Mouse (Mus musculus) cortical plate, adult 2 months (tissue): ENCODE results near the gene Lifr. TPM values are rescaled to one million over a fixed set of nuclear protein-coding genes. Genes with fewer than 3 reads are reported as not detected.

Experiments used
- H3K27ac ChIP-seq: fragments of 200-500 bp; 2 replicates; pipeline ENCODE4 v1.5.1; 2012; ENCODE audit warnings: low read length, control low read depth, inconsistent platforms; ENCODE audit not compliant: insufficient read depth
- H3K4me1 ChIP-seq: fragments of 200-500 bp; 2 replicates; pipeline ENCODE4 v1.6.1; 2011; ENCODE audit warnings: low read length; ENCODE audit not compliant: control insufficient read depth, insufficient read depth
- H3K4me3 ChIP-seq: fragments of 200-500 bp; 2 replicates; pipeline ENCODE4 v1.5.1; 2011; ENCODE audit warnings: mild to moderate bottlenecking, low read length, control low read depth; ENCODE audit not compliant: insufficient read depth
- CTCF ChIP-seq: fragments of 200-500 bp; IDR thresholded peaks from 2 replicates; pipeline ENCODE4 v1.5.1; 2011; ENCODE audit warnings: mild to moderate bottlenecking, control low read depth, low read length; ENCODE audit not compliant: insufficient read depth; ENCODE audit errors: extremely low read depth
- POLR2A ChIP-seq: fragments of 200-500 bp; IDR thresholded peaks from 2 replicates; pipeline ENCODE4 v1.6.1; 2011; ENCODE audit warnings: mild to moderate bottlenecking, low read length, control low read depth; ENCODE audit not compliant: insufficient read depth; ENCODE audit errors: extremely low read depth
- polyA plus RNA-seq: library from polyadenylated mRNA; depleted of rRNA; stranded (reverse); fragments of >200 nt; gene quantifications from 2 replicates; pipeline ENCODE4 v1.2.3, GENCODE M21; 2012

Lifr gene
- polyA plus RNA-seq, 1 experiment: 17.0 TPM

- Histone ChIP-seq H3K4me1 (no peaks in the 10 kb centered on the region), H3K4me3 (no peak overlapping the region), H3K27ac (no peak overlapping the region)
- TF ChIP-seq CTCF: no peak
- no peak for TF ChIP-seq POLR2A
These were observed 15.2 kb upstream of the Lifr start for GRCm38 (mm10) chr15:7075185-7075584.

- H3K27ac ChIP-seq: no peak overlapping the region
- H3K4me1 ChIP-seq: no peaks in the 10 kb centered on the region
- H3K4me3 ChIP-seq: no peak overlapping the region
- TF ChIP-seq CTCF (no peak), POLR2A (no peak)
These were observed 12.1 kb upstream of the Lifr start for GRCm38 (mm10) chr15:7078356-7078755.

GRCm38 (mm10) chr15:7079631-7080337, 10.6 kb upstream of the Lifr start:
- Histone ChIP-seq H3K27ac (no peak overlapping the region), H3K4me1 (no peaks in the 10 kb centered on the region), H3K4me3 (no peak overlapping the region)
- TF ChIP-seq CTCF: no peak
- no peak for TF ChIP-seq POLR2A

- Histone ChIP-seq H3K27ac (no peak overlapping the region), H3K4me1 (no peaks in the 10 kb centered on the region), H3K4me3 (no peak overlapping the region)
- TF ChIP-seq CTCF (no peak), POLR2A (no peak)
These were observed 9.3 kb upstream of the Lifr start for GRCm38 (mm10) chr15:7080916-7081626.

- TF ChIP-seq POLR2A (no peak), CTCF (no peak)
- H3K4me1 ChIP-seq: no peaks in the 10 kb centered on the region
These were observed 8.6 kb upstream of the Lifr start for GRCm38 (mm10) chr15:7081795-7082194.

GRCm38 (mm10) chr15:7082901-7083300, 7.5 kb upstream of the Lifr start:
- Histone ChIP-seq H3K4me1 (no peaks in the 10 kb centered on the region), H3K27ac (no peak overlapping the region), H3K4me3 (no peak overlapping the region)
- TF ChIP-seq CTCF (no peak), POLR2A (no peak)

More at GRCm38 (mm10) chr15:7081795-7082194, 8.6 kb upstream of the Lifr start:
- Histone ChIP-seq H3K27ac (no peak overlapping the region), H3K4me3 (no peak overlapping the region)

GRCm38 (mm10) chr15:7084780-7085497, 5.5 kb upstream of the Lifr start:
- Histone ChIP-seq H3K27ac (no peak overlapping the region), H3K4me1 (no peaks in the 10 kb centered on the region), H3K4me3 (no peak overlapping the region)
- TF ChIP-seq POLR2A (no peak), CTCF (no peak)

- TF ChIP-seq CTCF: no peak
- TF ChIP-seq POLR2A: no peak
- no peaks in the 10 kb centered on the region for H3K4me1 ChIP-seq
- H3K27ac ChIP-seq: no peak overlapping the region
- no peak overlapping the region for H3K4me3 ChIP-seq
These were observed 1.7 kb upstream of the Lifr start for GRCm38 (mm10) chr15:7088691-7089090.

- Histone ChIP-seq H3K27ac (no peak overlapping the region), H3K4me1 (no peaks in the 10 kb centered on the region), H3K4me3 (no peak overlapping the region)
- TF ChIP-seq CTCF (no peak), POLR2A (no peak)
These were observed 1.9 kb downstream of the Lifr start for GRCm38 (mm10) chr15:7092321-7092720.

GRCm38 (mm10) chr15:7099406-7099805, 9.0 kb downstream of the Lifr start:
- TF ChIP-seq POLR2A: no peak
- TF ChIP-seq CTCF: no peak
- H3K4me1 ChIP-seq: no peaks in the 10 kb centered on the region
- H3K4me3 ChIP-seq: no peak overlapping the region
- no peak overlapping the region for H3K27ac ChIP-seq
